Mouse (Mus musculus): ENCODE measurements around the gene Cox19.

DNA sequence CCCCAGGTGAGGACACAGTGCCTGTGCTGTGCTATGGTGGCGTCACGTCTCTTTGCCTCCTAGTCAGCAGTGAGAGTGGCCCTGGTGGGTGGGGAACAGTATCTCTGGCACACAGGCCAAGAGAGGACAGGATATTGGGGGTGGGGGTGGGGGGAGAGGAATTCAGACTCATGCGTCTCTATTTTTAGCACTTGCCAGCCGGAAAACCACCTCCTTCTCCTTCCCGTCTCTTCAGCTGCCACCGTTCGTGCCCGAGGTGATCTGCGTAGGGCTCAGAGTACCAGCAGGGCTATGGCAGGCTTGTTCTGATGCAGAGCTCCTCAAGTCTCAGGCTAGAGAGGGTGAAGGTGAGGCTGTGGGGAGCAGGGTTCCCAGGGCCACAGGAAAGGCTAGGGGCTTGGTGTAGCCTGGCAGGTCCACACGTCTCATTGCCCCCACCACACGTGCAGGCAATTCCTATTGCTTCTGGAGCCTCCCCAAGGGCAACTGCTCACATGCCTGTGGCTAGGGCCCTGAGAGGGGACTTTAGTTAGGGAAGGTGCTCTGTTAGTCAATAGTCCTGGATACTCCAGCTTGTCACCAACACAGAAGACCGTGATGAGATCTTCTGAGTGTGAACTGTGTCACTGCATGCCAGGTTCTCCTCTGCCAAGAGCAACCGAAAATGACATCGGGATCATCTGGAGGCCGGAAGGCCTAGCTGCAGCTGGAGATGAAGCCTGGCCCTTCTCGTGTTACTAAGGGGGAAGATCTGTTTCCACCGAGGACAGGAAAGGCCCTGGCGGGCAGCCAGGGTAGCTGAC is 26.5 kb upstream of the Cox19 start, which contains the start of gene Gpr146:
- TF ChIP-seq CTCF (IDR thresholded peaks at IDR 0.05; ENCODE audit: low read depth) (no peak), EP300 (IDR thresholded peaks at IDR 0.05; ENCODE audit: low read depth) (peak; percentile 70)

All from heart, postnatal 0 days (tissue).